Mouse (Mus musculus): ENCODE measurements around the gene Sag. TPM values are rescaled to one million over a fixed set of nuclear protein-coding genes. Genes with fewer than 3 reads are reported as not detected.

Gene Sag
- total and polyA plus RNA-seq, 2 experiments from 2014 or later: 1.3 to 1.4 TPM

DNA sequence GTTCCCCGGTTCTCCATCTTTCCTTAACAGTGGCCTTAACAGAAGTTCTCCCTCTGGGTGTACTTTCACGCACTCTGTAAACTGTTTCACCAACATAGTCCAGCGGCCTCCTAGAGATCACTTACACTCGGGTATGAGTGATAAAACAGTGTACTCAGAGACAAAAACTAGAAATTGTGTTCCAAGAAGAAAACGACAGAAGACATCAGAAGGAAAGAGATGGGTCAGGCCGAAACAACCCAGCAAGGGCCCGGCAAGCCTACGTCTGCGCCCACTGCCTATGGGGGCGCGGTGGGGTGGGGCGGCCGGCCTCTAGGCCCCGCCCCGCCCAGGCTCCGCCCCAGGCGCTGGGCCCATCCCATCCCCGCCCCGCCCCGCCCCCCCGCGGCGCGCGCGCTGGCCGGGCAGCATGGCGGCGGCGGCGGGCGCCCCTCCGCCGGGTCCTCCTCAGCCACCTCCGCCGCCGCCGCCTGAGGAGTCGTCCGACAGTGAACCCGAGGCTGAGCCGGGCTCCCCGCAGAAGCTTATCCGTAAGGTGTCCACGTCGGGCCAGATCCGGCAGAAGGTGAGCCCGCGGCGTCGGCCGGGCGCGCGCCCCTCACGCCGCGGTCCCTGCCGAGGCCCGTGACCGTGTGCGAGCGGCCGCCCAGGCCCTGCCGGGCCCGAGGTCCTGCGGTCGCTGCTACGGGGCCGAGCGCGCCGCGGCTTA is 49.6 kb downstream of the Sag start, which contains the start of gene Dgkd:
Dgkd (plus strand) TSS at position 396 of the 709 bp plus-strand sequence.
- Histone ChIP-seq H3K27me3 (ENCODE audit: insufficient read depth, low read length) (no peaks in the 10 kb centered on the region), H3K9ac (replicated peaks; ENCODE audit: low read length) (peak within 1 kb of the TSS; percentile 96), H3K4me2 (ENCODE audit: low read depth, low read length) (peak within 1 kb of the TSS; percentile 96), H3K4me3 (ENCODE audit: low read length) (peak within 1 kb of the TSS; percentile 95), H3K27ac (peak within 1 kb of the TSS; percentile 88), H3K9me3 (ENCODE audit: low read length) (no peaks in the 10 kb centered on the region), H3K36me3 (ENCODE audit: insufficient read depth, low read length) (no peaks in the 10 kb centered on the region), H3K4me1 (ENCODE audit: insufficient read depth, low read length) (peaks cover 11% of the 10 kb centered on the region)
- DNase-seq (ENCODE audit: low spot score): peak; percentile 93
- ATAC-seq: peak; percentile 95
- 2% methylated on average over 56 of the region's 74 CpGs for WGBS
- no peak; the same call in 1 of the 2 replicates for TF ChIP-seq CTCF (IDR thresholded peaks at IDR 0.05; ENCODE audit: low read depth)

DNA sequence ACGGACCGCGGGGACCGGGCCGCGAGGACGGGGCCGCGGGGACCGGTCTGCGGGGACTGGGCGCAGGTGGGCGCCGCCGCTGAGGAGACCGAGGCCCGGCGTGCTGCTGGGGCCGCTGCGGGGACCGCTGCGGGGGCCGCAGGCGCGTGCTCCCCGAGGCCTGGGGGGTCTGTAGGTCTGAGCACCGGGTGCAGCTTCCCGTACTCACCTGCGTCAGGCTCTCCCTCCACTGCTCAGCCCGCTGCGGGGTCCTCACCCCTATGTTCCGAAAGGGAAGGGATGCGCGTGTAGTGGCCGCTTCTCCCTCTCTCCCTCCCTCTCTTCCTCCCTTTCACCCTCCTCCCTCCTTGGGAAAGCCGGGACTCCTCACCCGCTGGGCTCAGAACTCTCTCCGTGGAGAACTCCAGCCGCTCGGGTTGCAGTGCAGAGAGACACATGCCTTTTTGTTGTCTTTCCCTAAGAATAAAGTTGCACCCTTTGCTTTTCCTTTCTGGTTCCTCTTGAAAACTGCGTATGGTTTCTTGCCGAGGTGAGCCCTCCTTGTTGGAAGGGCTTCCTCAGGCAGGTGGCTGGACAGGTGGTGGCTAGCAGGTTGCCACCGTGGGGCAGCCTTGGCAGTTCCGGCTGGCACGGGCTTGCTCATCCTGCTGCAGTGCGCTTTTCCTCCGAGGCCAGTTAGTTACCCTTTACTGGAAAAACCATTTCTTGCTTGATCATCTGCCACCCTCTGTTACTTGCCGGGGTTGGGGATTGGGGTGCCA is 50.3 kb downstream of the Sag start:
- Histone ChIP-seq H3K4me3 (ENCODE audit: low read length) (peak overlapping the region; percentile 95), H3K27me3 (ENCODE audit: insufficient read depth, low read length) (no peaks in the 10 kb centered on the region), H3K9ac (replicated peaks; ENCODE audit: low read length) (peak overlapping the region; percentile 96), H3K4me2 (ENCODE audit: low read depth, low read length) (peak overlapping the region; percentile 96), H3K36me3 (ENCODE audit: insufficient read depth, low read length) (no peaks in the 10 kb centered on the region), H3K9me3 (ENCODE audit: low read length) (no peaks in the 10 kb centered on the region), H3K27ac (peak overlapping the region; percentile 88), H3K4me1 (ENCODE audit: insufficient read depth, low read length) (peaks cover 11% of the 10 kb centered on the region)
- TF ChIP-seq CTCF (IDR thresholded peaks at IDR 0.05; ENCODE audit: low read depth): no peak
- under 1% methylated on average over 38 of the region's 48 CpGs for WGBS
- DNase-seq (ENCODE audit: low spot score) (peak; percentile 62), ATAC-seq (peak; percentile 64)

DNA sequence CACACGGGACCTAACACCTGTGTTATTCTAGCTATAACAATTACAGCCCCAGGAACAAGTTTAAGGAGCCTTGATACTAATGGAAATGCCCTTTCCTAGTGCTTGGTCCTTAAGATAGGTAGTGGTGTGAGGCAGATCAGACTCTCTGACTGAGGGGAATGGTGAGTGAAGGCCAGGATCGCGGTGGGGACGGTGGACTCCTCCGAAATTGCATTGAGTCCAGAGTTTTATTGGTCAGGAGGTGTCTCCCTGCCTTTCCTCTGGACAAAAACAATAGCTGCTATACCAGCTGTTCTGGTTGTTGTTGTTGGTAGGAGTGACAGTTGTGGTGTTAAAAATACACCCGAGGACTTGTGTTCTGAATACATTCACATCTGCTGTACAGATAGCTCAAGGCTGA is 50.9 kb downstream of the Sag start:
- Histone ChIP-seq H3K27me3 (ENCODE audit: insufficient read depth, low read length) (no peaks in the 10 kb centered on the region), H3K9me3 (ENCODE audit: low read length) (no peaks in the 10 kb centered on the region), H3K9ac (replicated peaks; ENCODE audit: low read length) (peak overlapping the region; percentile 96), H3K36me3 (ENCODE audit: insufficient read depth, low read length) (no peaks in the 10 kb centered on the region), H3K4me1 (ENCODE audit: insufficient read depth, low read length) (peaks cover 11% of the 10 kb centered on the region), H3K4me3 (ENCODE audit: low read length) (peak overlapping the region; percentile 95), H3K27ac (peak overlapping the region; percentile 88), H3K4me2 (ENCODE audit: low read depth, low read length) (peak overlapping the region; percentile 96)
- 17% methylated on average over 6 of the region's 6 CpGs for WGBS
- TF ChIP-seq CTCF (IDR thresholded peaks at IDR 0.05; ENCODE audit: low read depth): no peak
- DNase-seq (ENCODE audit: low spot score) (no peak), ATAC-seq (no peak)

DNA sequence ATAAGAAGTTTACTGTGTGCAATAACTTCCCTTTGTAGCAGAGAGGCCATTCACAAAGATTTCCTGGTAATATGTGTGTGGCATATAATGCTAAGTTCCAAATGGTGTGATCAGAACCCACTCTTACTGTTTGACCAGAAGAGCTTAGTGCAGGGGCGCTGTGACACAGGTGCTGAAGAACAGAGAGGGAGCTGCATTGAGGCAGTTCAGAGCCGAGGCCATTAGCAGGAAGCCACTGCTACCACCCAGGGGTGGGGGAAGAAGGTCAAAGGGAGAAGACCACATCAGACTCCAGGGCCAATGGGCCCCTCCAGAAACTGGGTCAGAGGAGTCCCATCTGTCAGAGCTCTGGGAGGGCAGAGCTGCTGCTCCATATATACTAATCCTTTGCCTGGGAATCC is 51.4 kb downstream of the Sag start:
- H3K27me3 ChIP-seq (ENCODE audit: insufficient read depth, low read length): no peaks in the 10 kb centered on the region
- H3K4me1 ChIP-seq (ENCODE audit: insufficient read depth, low read length): peaks cover 11% of the 10 kb centered on the region
- DNase-seq (ENCODE audit: low spot score) (no peak), ATAC-seq (no peak)
- H3K27ac ChIP-seq: no peak overlapping the region; the same call in 1 of the 2 replicates
- H3K9me3 ChIP-seq (ENCODE audit: low read length): no peaks in the 10 kb centered on the region
- TF ChIP-seq CTCF (IDR thresholded peaks at IDR 0.05; ENCODE audit: low read depth): peak; percentile 11; the same call in 1 of the 2 replicates
- no peaks in the 10 kb centered on the region for H3K36me3 ChIP-seq (ENCODE audit: insufficient read depth, low read length)
- 39% methylated on average over 2 of the region's 2 CpGs for WGBS
- H3K9ac ChIP-seq (replicated peaks; ENCODE audit: low read length): peak overlapping the region; percentile 31; the same call in 1 of the 2 replicates
- H3K4me2 ChIP-seq (ENCODE audit: low read depth, low read length): peak overlapping the region; percentile 96
- peak overlapping the region; percentile 95 for H3K4me3 ChIP-seq (ENCODE audit: low read length)

DNA sequence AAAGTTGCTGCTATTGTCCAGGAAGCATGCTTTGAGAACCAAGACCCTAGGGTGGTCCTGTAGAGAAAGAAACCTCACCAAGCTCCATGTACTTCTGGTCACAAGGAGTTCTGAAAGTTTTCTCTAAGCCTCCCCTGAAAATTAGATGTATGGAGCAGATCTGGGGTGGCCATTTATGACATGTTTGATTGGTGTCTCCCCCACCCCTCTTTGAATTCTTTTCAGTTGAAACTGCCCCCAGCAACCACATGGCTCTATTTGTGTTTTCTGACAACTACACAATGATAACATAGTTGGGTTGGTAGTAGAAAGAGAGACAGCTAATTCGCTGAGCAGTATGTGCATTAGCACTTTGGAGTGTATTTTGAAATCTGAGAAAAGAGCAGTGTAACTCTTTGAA is 52.0 kb downstream of the Sag start:
- no peak for TF ChIP-seq CTCF (IDR thresholded peaks at IDR 0.05; ENCODE audit: low read depth)
- no peaks in the 10 kb centered on the region for H3K9me3 ChIP-seq (ENCODE audit: low read length)
- H3K4me2 ChIP-seq (ENCODE audit: low read depth, low read length): peak overlapping the region; percentile 96
- WGBS: 84% methylated on average over 1 of the region's 1 CpGs
- H3K27ac ChIP-seq: no peak overlapping the region
- H3K4me1 ChIP-seq (ENCODE audit: insufficient read depth, low read length): peaks cover 11% of the 10 kb centered on the region
- H3K4me3 ChIP-seq (ENCODE audit: low read length): no peak overlapping the region
- no peaks in the 10 kb centered on the region for H3K27me3 ChIP-seq (ENCODE audit: insufficient read depth, low read length)
- H3K9ac ChIP-seq (replicated peaks; ENCODE audit: low read length): no peak overlapping the region
- H3K36me3 ChIP-seq (ENCODE audit: insufficient read depth, low read length): no peaks in the 10 kb centered on the region
- DNase-seq (ENCODE audit: low spot score) (no peak), ATAC-seq (no peak)

DNA sequence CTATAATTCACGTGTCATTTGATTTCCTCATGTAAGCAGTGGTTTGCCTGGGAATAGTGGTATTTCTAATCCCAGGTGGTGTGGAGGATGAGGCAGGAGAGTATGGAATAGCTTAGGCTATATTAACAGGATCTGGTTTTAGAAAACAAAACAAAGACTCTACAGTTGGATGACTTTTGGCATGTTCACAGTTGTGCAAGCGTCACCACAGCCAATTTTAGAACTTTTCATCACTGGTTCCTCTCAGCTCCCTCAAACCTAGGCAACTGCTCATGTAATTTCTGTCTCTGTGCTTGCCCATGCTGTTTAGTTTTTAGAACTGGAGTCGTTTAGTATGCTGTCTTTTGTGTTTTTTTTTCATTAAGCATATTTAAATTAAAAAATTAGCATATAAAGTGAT is 53.3 kb downstream of the Sag start:
- no peak for TF ChIP-seq CTCF (IDR thresholded peaks at IDR 0.05; ENCODE audit: low read depth)
- H3K27me3 ChIP-seq (ENCODE audit: insufficient read depth, low read length): no peaks in the 10 kb centered on the region
- no peak overlapping the region for H3K9ac ChIP-seq (replicated peaks; ENCODE audit: low read length)
- no peak overlapping the region for H3K4me3 ChIP-seq (ENCODE audit: low read length)
- DNase-seq (ENCODE audit: low spot score) (no peak), ATAC-seq (no peak)
- H3K36me3 ChIP-seq (ENCODE audit: insufficient read depth, low read length): no peaks in the 10 kb centered on the region
- no peak overlapping the region for H3K4me2 ChIP-seq (ENCODE audit: low read depth, low read length)
- peaks cover 11% of the 10 kb centered on the region for H3K4me1 ChIP-seq (ENCODE audit: insufficient read depth, low read length)
- H3K9me3 ChIP-seq (ENCODE audit: low read length): no peaks in the 10 kb centered on the region
- WGBS: 71% methylated on average over 3 of the region's 3 CpGs
- H3K27ac ChIP-seq: no peak overlapping the region
